Mouse (Mus musculus) neural tube, postnatal 0 days (tissue): ENCODE data around the gene Spred1. TPM values are rescaled to one million over a fixed set of nuclear protein-coding genes. Genes with fewer than 3 reads are reported as not detected.
A peak's percentile ranks its signal among the peaks of the same experiment; 100 is the strongest.

Experiments
- microRNA counts: library from miRNA; unstranded; fragments of <30 nt; microRNA quantifications from one replicate; lab custom pipeline; 2015
- microRNA-seq: library from miRNA; unstranded; fragments of <30 nt; microRNA quantifications from one replicate; pipeline ENCODE4, GENCODE M21; 2016
- polyA plus RNA-seq: library from polyadenylated mRNA; unstranded; fragments of >200 nt; fragmentation: Nextera tagmentation; extraction: Ambion mirVana; gene quantifications from 2 replicates; pipeline ENCODE4 v1.2.1, GENCODE M21; 2015

Spred1 gene
- 19.0 and 22.4 TPM in 2 replicates for polyA plus RNA-seq

DNA sequence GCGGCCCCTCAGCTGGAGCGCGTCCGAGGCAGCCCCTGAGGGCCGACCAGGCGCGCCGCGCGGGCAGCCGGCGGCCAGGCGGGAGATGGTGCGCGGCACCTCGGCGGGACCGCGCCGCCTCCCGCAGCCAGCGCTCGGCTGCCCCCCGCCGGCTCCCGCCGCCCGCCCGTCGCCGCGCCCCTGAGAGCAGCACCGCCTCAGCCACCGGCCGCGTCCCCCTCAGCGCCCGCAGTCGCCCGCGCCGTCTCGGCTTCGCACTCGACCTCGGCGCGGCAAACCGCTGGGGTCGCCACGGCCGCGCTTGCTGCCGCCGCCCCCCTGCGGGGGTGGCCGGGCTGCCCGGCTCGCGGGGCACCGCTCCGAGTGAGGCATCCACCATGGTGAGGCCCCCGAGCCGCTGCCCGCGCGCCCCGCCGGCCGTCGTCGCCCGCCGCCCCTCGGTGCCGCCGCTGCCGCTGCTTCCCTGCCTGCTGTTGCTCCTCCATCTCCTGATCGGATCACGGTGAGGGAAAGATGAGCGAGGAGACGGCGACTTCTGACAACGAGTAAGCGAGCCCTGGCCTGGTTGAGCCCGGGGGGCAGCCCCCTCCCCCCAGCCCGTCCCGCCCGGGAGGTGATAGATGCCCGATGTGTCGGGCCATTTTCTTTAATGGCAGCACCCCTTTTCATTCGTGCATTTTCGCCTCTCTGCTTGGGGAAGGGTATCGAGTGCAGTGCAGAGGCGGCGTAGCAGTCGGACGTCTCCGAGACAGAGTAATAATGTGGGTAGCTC, at the start of gene Spred1:
Gene Spred1, plus strand, starts transcription at position 163 of the 772 bp plus-strand sequence.

MicroRNAs encoded within 50 kb of the gene (microRNA counts, 519-probe panel; counts per million panel counts)
- microRNA mmu-miR-674 (lab: Ali Mortazavi, UCI), result 3,282 counts per million, percentile 19 among the panel's probes with 10 or more counts

Small RNA genes within 50 kb of the gene (microRNA-seq; reads per million reads assigned to microRNA genes)
- gene Mir674, result 485 reads per million, percentile 67 among the genes with 10 or more reads in this experiment

Other genes with a start within 250 kb of the Spred1 start
- gene Tmco5, start 242.7 kb upstream of the Spred1 start, polyA plus RNA-seq, result not detected in 2 replicates
- 14.3 and 17.0 TPM in 2 replicates for gene Fam98b, start 128.4 kb downstream of the Spred1 start, polyA plus RNA-seq
- 2.2 and 2.3 TPM in 2 replicates for gene Rasgrp1, start 221.6 kb downstream of the Spred1 start, polyA plus RNA-seq